Mouse (Mus musculus) spleen, adult 2 months (tissue): ENCODE data around the gene Isyna1. TPM values are rescaled to one million over a fixed set of nuclear protein-coding genes. Genes with fewer than 3 reads are reported as not detected.
A peak's percentile ranks its signal among the peaks of the same experiment; 100 is the strongest.

Source experiments
- DNase-seq, 2 experiments: peaks; one replicate each; pipeline versions ENCODE4 v3.0.0 to v3.0.0-alpha.2; 2012 to 2021; ENCODE audit warnings: low spot score in 2 of 2, low read depth in 1 of 2
- H3K27ac ChIP-seq: fragments of 200-500 bp; 2 replicates; pipeline ENCODE4 v1.5.1; 2012; ENCODE audit warnings: low read length, inconsistent platforms; ENCODE audit not compliant: insufficient read depth
- H3K27me3 ChIP-seq: fragments of 200-500 bp; 2 replicates; pipeline ENCODE4 v1.6.1; 2012; ENCODE audit warnings: mild to moderate bottlenecking, moderate library complexity, low read length, inconsistent platforms; ENCODE audit not compliant: control insufficient read depth, insufficient read depth
- H3K36me3 ChIP-seq: fragments of 200-500 bp; 2 replicates; pipeline ENCODE4 v1.6.1; 2012; ENCODE audit warnings: mild to moderate bottlenecking, low read length, inconsistent platforms; ENCODE audit not compliant: control insufficient read depth, insufficient read depth
- H3K4me1 ChIP-seq: fragments of 200-500 bp; 2 replicates; pipeline ENCODE4 v1.6.1; 2011; ENCODE audit warnings: inconsistent platforms; ENCODE audit not compliant: control insufficient read depth, insufficient read depth, insufficient read length
- H3K4me3 ChIP-seq: fragments of 200-500 bp; 2 replicates; pipeline ENCODE4 v1.5.1; 2011; ENCODE audit warnings: mild to moderate bottlenecking, inconsistent platforms; ENCODE audit not compliant: insufficient read depth, insufficient read length; ENCODE audit errors: extremely low read depth
- CTCF ChIP-seq: fragments of 200-500 bp; IDR thresholded peaks from 2 replicates; pipeline ENCODE4 v1.5.1; 2011; ENCODE audit warnings: mild to moderate bottlenecking, inconsistent platforms; ENCODE audit not compliant: insufficient read depth, insufficient read length, insufficient replicate concordance; ENCODE audit errors: extremely low read depth
- POLR2A ChIP-seq: fragments of 200-500 bp; IDR thresholded peaks from 2 replicates; pipeline ENCODE4 v1.6.1; 2011; ENCODE audit warnings: low read depth, low read length, inconsistent platforms
- WGBS: fragments of 180-500 bp; shearing (Covaris S2); methylation state at CpG from one replicate; pipeline ENCODE4 v1.1.7; 2018; 5-methylcytosine and 5-hydroxymethylcytosine counted together
- polyA plus RNA-seq: library from polyadenylated mRNA; depleted of rRNA; stranded (reverse); fragments of >200 nt; gene quantifications from 2 replicates; pipeline ENCODE4 v1.2.3, GENCODE M21; 2012

Gene Isyna1
- polyA plus RNA-seq, 1 experiment: 136 TPM

DNA sequence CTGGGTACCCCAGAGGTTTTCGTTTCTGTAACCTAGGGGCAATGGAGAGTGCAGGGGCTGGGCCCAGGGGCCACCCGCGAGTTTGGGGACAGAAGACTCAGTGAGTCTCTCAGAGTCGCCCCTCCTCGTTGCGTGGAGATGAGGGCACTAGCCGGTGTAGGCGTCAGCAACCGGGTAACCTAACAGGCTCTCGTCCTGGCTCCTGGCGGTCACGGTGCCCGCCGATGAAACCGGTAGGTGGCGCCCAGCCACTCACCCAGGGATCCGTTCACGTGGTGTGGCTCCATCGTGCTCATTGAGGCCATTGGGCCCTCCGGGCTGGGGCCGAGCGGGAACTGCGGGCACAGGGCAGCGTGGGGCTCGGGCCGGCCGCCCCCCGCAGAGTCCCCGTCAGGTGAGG is 4.1 kb downstream of the Isyna1 start:
- H3K27me3 ChIP-seq: no peaks in the 10 kb centered on the region
- H3K27ac ChIP-seq: no peak overlapping the region
- H3K4me3 ChIP-seq: no peak overlapping the region
- DNase-seq: no peak
- peaks cover 14% of the 10 kb centered on the region for H3K36me3 ChIP-seq
- H3K4me1 ChIP-seq: peaks cover 19% of the 10 kb centered on the region
- WGBS: 84% methylated on average over 29 of the region's 29 CpGs
- no peak for TF ChIP-seq POLR2A
- no peak for TF ChIP-seq CTCF

DNA sequence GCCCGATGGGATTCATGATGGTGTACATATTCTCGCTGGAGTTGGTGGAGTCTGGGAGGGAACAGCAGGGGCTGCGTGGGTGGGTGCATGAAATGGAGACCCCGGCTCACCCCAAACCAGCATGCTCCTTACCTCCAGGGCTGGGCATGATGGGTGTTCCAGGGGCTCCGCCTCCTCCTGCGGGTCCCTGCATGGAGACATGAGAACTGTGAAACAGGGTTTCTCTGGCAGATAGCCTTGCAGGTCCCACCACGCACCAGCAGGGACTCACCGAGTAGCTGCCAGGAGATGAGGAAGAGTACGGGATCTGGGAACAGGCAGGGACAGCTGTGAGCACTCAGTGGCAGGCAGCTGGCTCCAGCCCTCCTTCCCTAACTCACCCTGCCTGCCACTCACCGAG is 4.5 kb downstream of the Isyna1 start:
- Histone ChIP-seq H3K36me3 (peaks cover 14% of the 10 kb centered on the region), H3K27me3 (no peaks in the 10 kb centered on the region), H3K4me1 (peaks cover 19% of the 10 kb centered on the region), H3K27ac (no peak overlapping the region), H3K4me3 (no peak overlapping the region)
- no peak for DNase-seq
- TF ChIP-seq CTCF (no peak), POLR2A (no peak)
- WGBS: 89% methylated on average over 10 of the region's 10 CpGs

DNA sequence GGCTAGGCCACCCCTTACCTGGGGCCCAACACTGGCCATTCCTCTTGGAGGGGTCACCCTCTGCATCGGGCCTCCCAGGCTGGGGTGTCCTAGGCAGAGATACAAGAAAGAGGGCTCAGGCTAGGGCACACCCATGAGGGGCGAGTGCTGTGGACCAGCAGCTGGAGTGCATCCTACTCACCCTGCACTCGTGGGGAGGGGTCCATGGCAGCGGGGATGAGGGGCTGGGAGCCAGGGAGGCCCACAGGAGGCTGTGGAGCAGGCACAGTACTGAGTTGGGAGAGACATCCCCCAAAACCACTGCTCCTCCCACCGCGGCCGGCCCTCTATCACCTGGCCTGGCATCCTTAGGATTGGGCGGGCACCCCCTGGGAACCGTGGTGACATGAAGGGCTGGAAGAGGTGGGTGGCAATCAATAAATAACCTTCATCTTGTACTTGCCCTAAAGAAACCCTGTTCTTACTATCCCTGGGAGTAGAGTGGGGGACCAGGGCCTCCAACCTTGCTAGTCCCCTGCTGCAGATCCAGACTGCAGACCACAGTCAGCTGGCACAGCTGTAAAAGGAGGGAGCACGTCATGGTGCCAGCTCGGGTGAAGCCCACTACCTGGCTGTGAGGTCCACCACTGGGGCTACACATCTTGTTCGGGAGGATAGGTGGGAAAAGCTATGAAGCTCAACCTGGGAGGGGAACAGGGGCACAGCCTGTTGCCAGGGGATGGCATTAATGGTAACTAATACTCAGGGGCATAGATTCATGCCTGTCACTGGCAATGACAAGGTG is 5.5 kb downstream of the Isyna1 start:
- H3K4me3 ChIP-seq: no peak overlapping the region
- no peak overlapping the region for H3K27ac ChIP-seq
- peaks cover 14% of the 10 kb centered on the region for H3K36me3 ChIP-seq
- TF ChIP-seq CTCF (no peak), POLR2A (no peak)
- H3K27me3 ChIP-seq: no peaks in the 10 kb centered on the region
- DNase-seq: no peak
- H3K4me1 ChIP-seq: peaks cover 16% of the 10 kb centered on the region
- WGBS: 90% methylated on average over 12 of the region's 12 CpGs

DNA sequence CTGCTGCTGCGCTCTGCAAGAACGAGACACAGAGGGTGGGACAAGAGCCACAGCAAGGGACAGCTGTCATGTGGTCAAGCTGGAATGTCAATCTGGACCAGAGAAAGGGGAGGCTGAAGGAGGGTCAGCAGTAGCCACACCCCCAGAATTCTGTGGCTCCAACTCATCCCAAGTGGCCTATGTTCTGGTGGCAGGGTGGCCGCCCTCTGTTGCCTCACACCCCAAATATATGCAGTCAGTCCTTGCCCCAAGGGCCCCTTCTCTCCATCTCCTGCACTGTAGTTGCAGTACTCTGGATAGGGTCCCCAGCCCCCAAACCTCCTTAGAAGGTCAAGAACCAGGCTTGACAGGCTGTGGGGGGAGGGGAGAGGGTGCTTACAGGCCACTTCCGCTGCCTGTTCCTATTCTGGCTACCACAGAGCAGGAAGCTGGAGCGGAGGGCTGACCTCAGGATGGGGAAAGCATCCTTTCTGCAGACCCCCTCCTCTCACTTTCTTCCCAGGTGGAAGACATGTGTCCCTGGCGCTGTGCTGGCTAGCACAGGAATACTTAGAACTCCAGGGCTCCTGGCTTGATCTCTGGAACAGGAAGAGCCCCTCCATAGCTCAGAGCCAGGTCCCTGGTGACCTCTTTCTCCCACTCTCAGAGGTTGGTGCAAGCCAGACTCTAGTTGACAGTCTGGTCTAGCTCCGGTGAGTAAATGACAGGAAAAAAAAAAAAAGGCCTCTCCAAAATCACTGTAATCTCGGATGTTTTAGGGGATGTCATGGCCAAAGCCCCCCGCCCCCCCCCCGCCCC is 6.5 kb downstream of the Isyna1 start:
- H3K4me3 ChIP-seq: no peak overlapping the region
- TF ChIP-seq CTCF: no peak
- no peak for TF ChIP-seq POLR2A

DNA sequence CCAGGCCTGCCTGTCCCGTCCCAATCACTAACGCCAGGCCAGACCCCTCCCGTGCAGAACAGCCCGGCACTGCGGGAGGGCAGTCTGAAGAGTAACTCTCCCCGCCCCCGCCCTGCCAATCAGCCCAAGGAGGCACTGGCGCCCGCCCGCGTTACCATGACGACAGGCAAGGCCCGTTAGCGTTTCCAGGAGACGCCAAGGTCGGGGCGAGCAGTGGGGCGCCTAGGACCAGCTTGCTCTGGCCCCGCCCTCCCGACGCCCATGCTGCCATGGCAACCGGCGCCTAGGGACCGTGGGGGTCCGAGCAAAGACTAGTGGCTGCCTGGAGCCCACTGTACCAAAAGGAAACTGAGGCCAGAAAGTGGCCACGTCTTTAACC is 7.1 kb downstream of the Isyna1 start:
- TF ChIP-seq CTCF (no peak), POLR2A (no peak)
- H3K36me3 ChIP-seq: peaks cover 12% of the 10 kb centered on the region
- no peak overlapping the region for H3K4me3 ChIP-seq
- peaks cover 10% of the 10 kb centered on the region for H3K4me1 ChIP-seq
- peak; percentile 42 to 72 for DNase-seq
- no peak overlapping the region for H3K27ac ChIP-seq
- WGBS: 13% methylated on average over 26 of the region's 26 CpGs
- H3K27me3 ChIP-seq: no peaks in the 10 kb centered on the region

More for the DNA sequence above, 6.5 kb downstream of the Isyna1 start:
- H3K36me3 ChIP-seq: peaks cover 14% of the 10 kb centered on the region
- WGBS: 56% methylated on average over 10 of the region's 10 CpGs
- H3K4me1 ChIP-seq: peaks cover 10% of the 10 kb centered on the region
- H3K27me3 ChIP-seq: no peaks in the 10 kb centered on the region
- DNase-seq: no peak
- no peak overlapping the region for H3K27ac ChIP-seq

DNA sequence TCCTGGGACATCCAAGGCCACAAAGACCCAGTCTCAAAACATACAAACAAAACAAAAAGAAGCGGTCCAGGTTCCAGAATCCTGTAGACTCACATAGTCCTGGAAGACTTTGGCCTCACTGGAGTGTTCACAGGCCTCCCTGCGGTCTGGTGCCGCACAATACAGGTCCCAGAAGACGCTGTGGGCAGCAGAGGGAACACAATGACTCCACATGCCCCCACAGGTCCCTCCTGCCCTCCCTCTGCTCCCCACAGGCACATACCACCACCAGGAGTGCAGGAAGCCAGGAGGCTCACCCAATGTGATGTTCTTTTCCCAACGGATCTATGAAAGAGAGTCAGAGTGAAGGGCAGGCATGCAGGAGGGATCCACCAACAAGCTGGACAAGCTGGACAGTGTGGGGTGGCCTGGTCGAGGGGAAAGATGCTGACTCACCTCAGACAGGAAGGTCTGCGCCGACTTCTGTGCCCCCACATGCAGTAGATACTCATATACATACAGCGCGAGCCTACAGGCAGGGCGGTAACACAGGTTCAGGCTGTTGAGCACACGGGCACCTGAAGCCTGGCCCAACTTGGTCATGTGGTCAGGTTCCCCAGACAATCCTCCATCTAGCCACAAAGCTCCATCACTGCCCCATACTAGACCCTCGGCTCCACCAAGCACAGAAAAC is 8.1 kb downstream of the Isyna1 start:
- Histone ChIP-seq H3K27ac (no peak overlapping the region), H3K4me3 (no peak overlapping the region), H3K4me1 (peaks cover 12% of the 10 kb centered on the region), H3K36me3 (peaks cover 9% of the 10 kb centered on the region), H3K27me3 (no peaks in the 10 kb centered on the region)
- no peak for DNase-seq
- TF ChIP-seq POLR2A (no peak), CTCF (no peak)
- 86% methylated on average over 13 of the region's 13 CpGs for WGBS

DNA sequence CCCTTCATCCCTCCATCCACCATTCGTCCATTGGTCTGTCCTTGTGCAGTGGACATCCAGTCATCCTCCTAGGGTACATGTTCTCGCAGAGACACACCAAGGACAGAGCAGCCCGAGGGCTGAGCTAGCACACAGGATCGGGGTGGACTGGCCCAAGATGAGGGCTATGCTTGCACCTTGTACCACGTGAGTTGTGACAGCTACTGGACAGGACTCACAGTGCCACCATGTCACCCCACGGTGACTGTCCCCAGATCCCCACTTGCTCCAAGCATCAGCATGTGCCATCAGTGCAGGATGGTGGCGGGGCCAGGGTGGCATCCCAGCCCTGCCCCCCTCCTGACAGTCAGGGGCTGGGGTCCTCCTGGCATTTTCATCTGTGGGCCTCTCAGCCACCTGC is 10.4 kb downstream of the Isyna1 start:
- WGBS: 91% methylated on average over 7 of the region's 7 CpGs
- Histone ChIP-seq H3K27me3 (no peaks in the 10 kb centered on the region), H3K4me1 (peaks cover 24% of the 10 kb centered on the region), H3K27ac (no peak overlapping the region), H3K4me3 (no peak overlapping the region), H3K36me3 (no peaks in the 10 kb centered on the region)
- TF ChIP-seq POLR2A (no peak), CTCF (no peak)
- DNase-seq: no peak
